Mouse (Mus musculus): ENCODE measurements at regions not wholly inside any gene's neighbourhood (a gene's known extent, or its start where the extent isn't known, plus 50 kb on each side); places are given as distances from the start of the nearest gene placed in this dataset.

GRCm38 (mm10) chr6:101464910-101465309 lies 87.2 kb upstream of the Pdzrn3 start:
- Histone ChIP-seq H3K4me3 (ENCODE audit: low read depth, low read length) (no peak overlapping the region), H3K27ac (replicated peaks) (no peak overlapping the region), H3K9ac (ENCODE audit: low read length) (no peak overlapping the region), H3K9me3 (ENCODE audit: control insufficient read depth, low read length) (no peaks in the 10 kb centered on the region), H3K27me3 (ENCODE audit: control insufficient read depth, insufficient read depth, low read length) (no peaks in the 10 kb centered on the region), H3K36me3 (ENCODE audit: control insufficient read depth, insufficient read depth, low read length) (no peaks in the 10 kb centered on the region), H3K4me1 (replicated peaks; ENCODE audit: control insufficient read depth, insufficient read depth) (no peaks in the 10 kb centered on the region), H3K4me2 (replicated peaks; ENCODE audit: low read depth) (no peak overlapping the region)
- 61% methylated on average over 1 of the region's 1 CpGs for WGBS
- ATAC-seq (ENCODE audit: low FRiP score, low TSS enrichment) = no peak
- DNase-seq (ENCODE audit: low spot score) = no peak
- TF ChIP-seq EP300 (optimal IDR thresholded peaks at IDR 0.05) = no peak
- TF ChIP-seq CTCF (IDR thresholded peaks at IDR 0.05; ENCODE audit: low read depth) = no peak

DNA sequence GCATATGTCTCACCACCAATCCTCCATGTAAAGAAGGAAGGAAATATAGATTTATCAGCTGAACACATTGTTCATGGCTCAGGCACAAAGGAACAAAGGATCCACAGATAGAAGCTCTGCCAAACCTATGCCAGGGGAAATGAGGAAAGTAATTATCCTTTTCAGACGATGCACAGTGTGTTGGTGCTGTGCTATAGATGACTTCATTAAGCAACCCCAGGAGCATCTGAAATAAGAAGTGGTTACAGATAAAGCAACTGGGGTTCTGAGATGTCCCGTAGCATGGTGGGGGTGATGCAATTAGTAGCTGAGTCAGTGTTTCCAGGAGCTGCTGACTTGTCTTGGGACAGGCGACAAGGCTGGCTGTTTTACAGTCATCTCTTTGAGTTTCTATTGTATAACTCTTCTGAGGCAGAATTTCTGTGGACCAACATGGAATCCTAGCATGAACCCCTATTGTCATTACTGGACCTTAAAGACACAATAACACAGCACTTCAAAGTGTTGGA lies 86.2 kb upstream of the Pdzrn3 start:
- no peak for TF ChIP-seq EP300 (optimal IDR thresholded peaks at IDR 0.05)
- H3K4me1 ChIP-seq (replicated peaks; ENCODE audit: control insufficient read depth, insufficient read depth) = no peaks in the 10 kb centered on the region
- 78% methylated on average over 3 of the region's 3 CpGs for WGBS

GRCm38 (mm10) chr6:101446720-101447119 lies 69.0 kb upstream of the Pdzrn3 start:
- no peak for ATAC-seq (ENCODE audit: low FRiP score, low TSS enrichment)

More for the DNA sequence above, 86.2 kb upstream of the Pdzrn3 start:
- no peaks in the 10 kb centered on the region for H3K27me3 ChIP-seq (ENCODE audit: control insufficient read depth, insufficient read depth, low read length)
- DNase-seq (ENCODE audit: low spot score) (no peak), ATAC-seq (ENCODE audit: low FRiP score, low TSS enrichment) (no peak)
- H3K4me2 ChIP-seq (replicated peaks; ENCODE audit: low read depth) = no peak overlapping the region
- H3K4me3 ChIP-seq (ENCODE audit: low read depth, low read length) = no peak overlapping the region
- H3K9ac ChIP-seq (ENCODE audit: low read length) = no peak overlapping the region
- H3K27ac ChIP-seq (replicated peaks) = no peak overlapping the region
- H3K9me3 ChIP-seq (ENCODE audit: control insufficient read depth, low read length) = no peaks in the 10 kb centered on the region
- no peaks in the 10 kb centered on the region for H3K36me3 ChIP-seq (ENCODE audit: control insufficient read depth, insufficient read depth, low read length)

GRCm38 (mm10) chr6:101446316-101446715 lies 68.6 kb upstream of the Pdzrn3 start:
- DNase-seq (ENCODE audit: low spot score) = no peak
- no peak for ATAC-seq (ENCODE audit: low FRiP score, low TSS enrichment)
- H3K4me3 ChIP-seq (ENCODE audit: low read depth, low read length) = no peak overlapping the region

More at GRCm38 (mm10) chr6:101446720-101447119, 69.0 kb upstream of the Pdzrn3 start:
- H3K4me1 ChIP-seq (replicated peaks; ENCODE audit: control insufficient read depth, insufficient read depth) = no peaks in the 10 kb centered on the region
- TF ChIP-seq EP300 (optimal IDR thresholded peaks at IDR 0.05) = no peak
- no peak for TF ChIP-seq CTCF (IDR thresholded peaks at IDR 0.05; ENCODE audit: low read depth)
- H3K27me3 ChIP-seq (ENCODE audit: control insufficient read depth, insufficient read depth, low read length) = no peaks in the 10 kb centered on the region
- H3K4me2 ChIP-seq (replicated peaks; ENCODE audit: low read depth) = no peak overlapping the region
- H3K9ac ChIP-seq (ENCODE audit: low read length) = no peak overlapping the region
- 73% methylated on average over 5 of the region's 5 CpGs for WGBS
- no peak overlapping the region for H3K4me3 ChIP-seq (ENCODE audit: low read depth, low read length)
- DNase-seq (ENCODE audit: low spot score) = no peak
- no peaks in the 10 kb centered on the region for H3K36me3 ChIP-seq (ENCODE audit: control insufficient read depth, insufficient read depth, low read length)
- no peaks in the 10 kb centered on the region for H3K9me3 ChIP-seq (ENCODE audit: control insufficient read depth, low read length)
- H3K27ac ChIP-seq (replicated peaks) = no peak overlapping the region

DNA sequence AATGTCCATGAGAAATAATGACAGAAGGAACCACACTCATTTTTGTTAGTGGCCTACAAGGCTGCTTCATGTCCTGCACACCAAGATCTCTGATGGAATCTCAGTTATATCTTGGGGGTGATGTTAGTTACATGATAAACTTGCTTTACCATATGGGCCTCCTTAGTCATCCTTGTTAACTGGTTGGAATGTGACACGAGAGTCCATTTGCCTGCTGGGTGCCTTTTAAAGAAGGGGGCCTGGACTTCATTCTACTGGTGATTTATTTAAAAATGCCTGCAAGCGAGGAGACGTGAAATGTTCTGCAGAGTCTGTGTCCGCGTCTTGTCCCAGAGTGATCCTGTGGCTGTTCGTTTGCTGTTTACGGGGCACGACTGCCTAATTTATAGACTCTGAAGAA lies 55.1 kb upstream of the Pdzrn3 start:
- no peaks in the 10 kb centered on the region for H3K4me1 ChIP-seq (replicated peaks; ENCODE audit: control insufficient read depth, insufficient read depth)
- H3K36me3 ChIP-seq (ENCODE audit: control insufficient read depth, insufficient read depth, low read length) = no peaks in the 10 kb centered on the region
- H3K9me3 ChIP-seq (ENCODE audit: control insufficient read depth, low read length) = no peaks in the 10 kb centered on the region
- no peak overlapping the region for H3K4me3 ChIP-seq (ENCODE audit: low read depth, low read length)
- H3K4me2 ChIP-seq (replicated peaks; ENCODE audit: low read depth) = no peak overlapping the region
- ATAC-seq (ENCODE audit: low FRiP score, low TSS enrichment) (no peak), DNase-seq (ENCODE audit: low spot score) (no peak)
- 58% methylated on average over 8 of the region's 8 CpGs for WGBS
- TF ChIP-seq EP300 (optimal IDR thresholded peaks at IDR 0.05) (no peak), CTCF (IDR thresholded peaks at IDR 0.05; ENCODE audit: low read depth) (no peak)
- no peak overlapping the region for H3K9ac ChIP-seq (ENCODE audit: low read length)
- H3K27ac ChIP-seq (replicated peaks) = no peak overlapping the region
- no peaks in the 10 kb centered on the region for H3K27me3 ChIP-seq (ENCODE audit: control insufficient read depth, insufficient read depth, low read length)

More at GRCm38 (mm10) chr6:101446316-101446715, 68.6 kb upstream of the Pdzrn3 start:
- no peak for TF ChIP-seq CTCF (IDR thresholded peaks at IDR 0.05; ENCODE audit: low read depth)
- no peak for TF ChIP-seq EP300 (optimal IDR thresholded peaks at IDR 0.05)
- Histone ChIP-seq H3K27ac (replicated peaks) (no peak overlapping the region), H3K36me3 (ENCODE audit: control insufficient read depth, insufficient read depth, low read length) (no peaks in the 10 kb centered on the region), H3K9ac (ENCODE audit: low read length) (no peak overlapping the region), H3K27me3 (ENCODE audit: control insufficient read depth, insufficient read depth, low read length) (no peaks in the 10 kb centered on the region), H3K4me2 (replicated peaks; ENCODE audit: low read depth) (no peak overlapping the region), H3K9me3 (ENCODE audit: control insufficient read depth, low read length) (no peaks in the 10 kb centered on the region), H3K4me1 (replicated peaks; ENCODE audit: control insufficient read depth, insufficient read depth) (no peaks in the 10 kb centered on the region)
- 23% methylated on average over 2 of the region's 2 CpGs for WGBS

- H3K27ac ChIP-seq (replicated peaks) = no peak overlapping the region
- no peaks in the 10 kb centered on the region for H3K27me3 ChIP-seq (ENCODE audit: control insufficient read depth, insufficient read depth, low read length)
- WGBS = 54% methylated on average over 2 of the region's 2 CpGs
- no peak overlapping the region for H3K9ac ChIP-seq (ENCODE audit: low read length)
- no peak for ATAC-seq (ENCODE audit: low FRiP score, low TSS enrichment)
- H3K4me2 ChIP-seq (replicated peaks; ENCODE audit: low read depth) = no peak overlapping the region
- no peaks in the 10 kb centered on the region for H3K36me3 ChIP-seq (ENCODE audit: control insufficient read depth, insufficient read depth, low read length)
- H3K4me1 ChIP-seq (replicated peaks; ENCODE audit: control insufficient read depth, insufficient read depth) = no peaks in the 10 kb centered on the region
- no peaks in the 10 kb centered on the region for H3K9me3 ChIP-seq (ENCODE audit: control insufficient read depth, low read length)
- no peak for TF ChIP-seq EP300 (optimal IDR thresholded peaks at IDR 0.05)
- TF ChIP-seq CTCF (IDR thresholded peaks at IDR 0.05; ENCODE audit: low read depth) = no peak
- H3K4me3 ChIP-seq (ENCODE audit: low read depth, low read length) = no peak overlapping the region
- DNase-seq (ENCODE audit: low spot score) = no peak
Measured at GRCm38 (mm10) chr6:101429634-101430033, 51.9 kb upstream of the Pdzrn3 start.
